In the genomic region with DNA sequence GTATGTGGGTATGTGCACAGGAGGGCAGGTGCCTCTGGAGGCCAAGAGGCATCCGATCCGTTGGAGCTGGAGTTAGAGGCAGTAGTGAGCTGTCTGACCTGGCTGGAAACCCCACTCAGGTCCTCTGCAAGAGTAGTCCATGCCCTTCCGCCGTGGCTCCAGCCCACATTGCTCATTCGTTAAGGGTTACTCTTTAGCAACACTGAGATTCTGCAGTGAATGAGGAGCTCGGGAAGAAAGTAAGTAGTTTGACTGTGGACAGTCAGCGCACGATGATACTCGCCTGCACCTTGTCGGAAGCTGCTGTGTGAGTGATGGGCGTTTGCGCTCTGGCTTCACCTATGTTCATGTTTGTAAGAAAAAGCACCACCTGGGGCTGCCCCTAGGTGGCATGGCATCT, we compare ENCODE assay signal across 15 mouse cellular contexts. TPM values are rescaled to one million over a fixed set of nuclear protein-coding genes. Genes with fewer than 3 reads are reported as not detected.
DNase-seq lines count a peak whose midpoint lies in the region; ATAC-seq and TF ChIP-seq lines count a peak whose summit lies in the region.
"Had no signal": no experiment of that assay in that cellular context is flagged by ENCODE, and none has a peak within 500 bp of the region (broad histone marks: within the 10 kb centered on the region; RNA-seq: fewer than 3 reads in every experiment).

No protein-coding gene starts in this region.

- H3K27me3 ChIP-seq in intestine, postnatal 0 days (replicated peaks; ENCODE audit: control insufficient read depth, insufficient read depth, low read length): no peaks in the 10 kb centered on the region
- no peaks in the 10 kb centered on the region for H3K27me3 ChIP-seq in intestine, embryonic 16.5 days (replicated peaks; ENCODE audit: control insufficient read depth, insufficient read depth, low read length)
- no peaks in the 10 kb centered on the region for H3K27me3 ChIP-seq in liver, embryonic 14.5 days (ENCODE audit: control insufficient read depth, insufficient read depth, low read length)
- no peaks in the 10 kb centered on the region for H3K27me3 ChIP-seq in MEL (ENCODE audit: control insufficient read depth in 1 of 2, insufficient read depth in 2 of 2, low read length in 2 of 2)
- no peaks in the 10 kb centered on the region for H3K27me3 ChIP-seq in kidney, postnatal 0 days (ENCODE audit: insufficient read depth, low read length)
- no peaks in the 10 kb centered on the region for H3K27me3 ChIP-seq in forebrain, embryonic 12.5 days
- H3K27me3 ChIP-seq: embryonic facial prominence, embryonic 13.5 days; limb, embryonic 12.5 days; midbrain, embryonic 15.5 days had no signal

- TF ChIP-seq RAD21 in MEL (IDR thresholded peaks at IDR 0.05; ENCODE audit: low read depth, low read length): no peak

- TF ChIP-seq CTCF in intestine, postnatal 0 days (IDR thresholded peaks at IDR 0.05; ENCODE audit: low read depth): peak; percentile 40
- peak; percentile 25; the same call in 1 of the 2 replicates for TF ChIP-seq CTCF in liver, embryonic 14.5 days (IDR thresholded peaks at IDR 0.05; ENCODE audit: low read depth)
- TF ChIP-seq CTCF in MEL (IDR thresholded peaks at IDR 0.05 in 2 of 3, conservative IDR thresholded peaks at IDR 0.05 in 1 of 3; ENCODE audit: control insufficient read depth in 1 of 3, insufficient read depth in 1 of 3, low read depth in 2 of 3, low read length in 3 of 3, poor library complexity in 1 of 3, severe bottlenecking in 1 of 3): 0 out of 6 replicates have a peak, but pooled peaks of 2 of the 3 experiments have one; percentile 8 to 9
- TF ChIP-seq CTCF in kidney, postnatal 0 days (IDR thresholded peaks at IDR 0.05; ENCODE audit: low read depth): peak; percentile 38

- H3K36me3 ChIP-seq in intestine, postnatal 0 days (ENCODE audit: control insufficient read depth, insufficient read depth): peaks cover 9% of the 10 kb centered on the region; the same call in 1 of the 2 replicates
- H3K36me3 ChIP-seq in intestine, embryonic 16.5 days (ENCODE audit: control insufficient read depth, insufficient read depth, low read length): no peaks in the 10 kb centered on the region
- H3K36me3 ChIP-seq in liver, embryonic 14.5 days (replicated peaks; ENCODE audit: control insufficient read depth, insufficient read depth, low read depth): no peaks in the 10 kb centered on the region
- no peaks in the 10 kb centered on the region for H3K36me3 ChIP-seq in MEL (ENCODE audit: control insufficient read depth in 1 of 2, insufficient read depth in 2 of 2, low read length in 2 of 2)
- H3K36me3 ChIP-seq in kidney, postnatal 0 days (ENCODE audit: insufficient read depth, low read length): no peaks in the 10 kb centered on the region
- H3K36me3 ChIP-seq in forebrain, embryonic 12.5 days (replicated peaks): no peaks in the 10 kb centered on the region
- H3K36me3 ChIP-seq: embryonic facial prominence, embryonic 13.5 days; forebrain, embryonic 10.5 days; limb, embryonic 12.5 days; midbrain, embryonic 15.5 days had no signal

- 83% methylated on average over 12 of the region's 12 CpGs for WGBS in intestine, postnatal 0 days
- 86% methylated on average over 12 of the region's 12 CpGs for WGBS in intestine, embryonic 16.5 days
- WGBS in liver, embryonic 14.5 days (ENCODE audit: insufficient replicate concordance): 73% methylated on average over 12 of the region's 12 CpGs
- WGBS in kidney, postnatal 0 days: 76% methylated on average over 12 of the region's 12 CpGs
- 84% methylated on average over 12 of the region's 12 CpGs for WGBS in forebrain, embryonic 12.5 days

- H3K79me2 ChIP-seq in MEL (ENCODE audit: control insufficient read depth, insufficient read depth, low read length, poor library complexity): no peaks in the 10 kb centered on the region

- no peak overlapping the region for H3K4me2 ChIP-seq in intestine, postnatal 0 days (replicated peaks; ENCODE audit: low read depth)
- H3K4me2 ChIP-seq in intestine, embryonic 16.5 days (ENCODE audit: low read depth, low read length): no peak overlapping the region
- no peak overlapping the region for H3K4me2 ChIP-seq in liver, embryonic 14.5 days (ENCODE audit: low read depth)
- no peak overlapping the region for H3K4me2 ChIP-seq in kidney, postnatal 0 days (ENCODE audit: low read length)
- no peak overlapping the region for H3K4me2 ChIP-seq in forebrain, embryonic 12.5 days
- H3K4me2 ChIP-seq: embryonic facial prominence, embryonic 13.5 days; limb, embryonic 12.5 days; midbrain, embryonic 15.5 days had no signal

- ATAC-seq in intestine, postnatal 0 days: no peak
- no peak for ATAC-seq in intestine, embryonic 16.5 days
- ATAC-seq in liver, embryonic 14.5 days (ENCODE audit: insufficient read depth): no peak
- ATAC-seq in kidney, postnatal 0 days (replicated peaks; ENCODE audit: low FRiP score, low read depth): no peak
- ATAC-seq in forebrain, embryonic 12.5 days (ENCODE audit: low FRiP score): no peak
- ATAC-seq: midbrain, embryonic 15.5 days had no signal

- no peaks in the 10 kb centered on the region for H3K9me3 ChIP-seq in intestine, postnatal 0 days (ENCODE audit: control insufficient read depth)
- H3K9me3 ChIP-seq in intestine, embryonic 16.5 days (ENCODE audit: control insufficient read depth, low read length): no peaks in the 10 kb centered on the region
- H3K9me3 ChIP-seq in liver, embryonic 14.5 days (ENCODE audit: control insufficient read depth, low read length): no peaks in the 10 kb centered on the region
- no peaks in the 10 kb centered on the region for H3K9me3 ChIP-seq in MEL (replicated peaks; ENCODE audit: insufficient read depth, low read length)
- no peaks in the 10 kb centered on the region for H3K9me3 ChIP-seq in kidney, postnatal 0 days (replicated peaks; ENCODE audit: low read length)
- no peaks in the 10 kb centered on the region for H3K9me3 ChIP-seq in forebrain, embryonic 12.5 days
- H3K9me3 ChIP-seq: embryonic facial prominence, embryonic 13.5 days; forebrain, embryonic 10.5 days; limb, embryonic 12.5 days; midbrain, embryonic 15.5 days had no signal

- H3K4me3 ChIP-seq in intestine, postnatal 0 days (ENCODE audit: low read depth, low read length): no peak overlapping the region
- no peak overlapping the region for H3K4me3 ChIP-seq in intestine, embryonic 16.5 days (ENCODE audit: low read length)
- no peak overlapping the region for H3K4me3 ChIP-seq in liver, embryonic 14.5 days (ENCODE audit: insufficient read depth in 1 of 2, low read depth in 2 of 2, low read length in 2 of 2)
- H3K4me3 ChIP-seq in MEL (ENCODE audit: control insufficient read depth in 1 of 2, insufficient read depth in 1 of 2, low read depth in 2 of 2, low read length in 2 of 2): no peak overlapping the region
- no peak overlapping the region for H3K4me3 ChIP-seq in kidney, postnatal 0 days (replicated peaks; ENCODE audit: low read depth, low read length)
- no peak overlapping the region for H3K4me3 ChIP-seq in forebrain, embryonic 12.5 days (replicated peaks)
- H3K4me3 ChIP-seq: embryonic facial prominence, embryonic 13.5 days; forebrain, embryonic 10.5 days; limb, embryonic 12.5 days; midbrain, embryonic 15.5 days had no signal

- DNase-seq in liver, embryonic 14.5 days (ENCODE audit: low read depth in 3 of 3, low spot score in 3 of 3): no peak
- DNase-seq in liver (no peak), MEL (ENCODE audit: low read depth, low spot score) (no peak)
- DNase-seq in kidney, postnatal 0 days (ENCODE audit: low spot score): no peak
- DNase-seq: adrenal gland, postnatal 36 days; cerebellum, adult 9-10 months; gastrocnemius, postnatal 10 days; lung, adult 2 months had no signal

- no peak overlapping the region for H3K9ac ChIP-seq in intestine, postnatal 0 days (ENCODE audit: low read depth, low read length)
- H3K9ac ChIP-seq in intestine, embryonic 16.5 days (ENCODE audit: low read depth, low read length): no peak overlapping the region
- no peak overlapping the region for H3K9ac ChIP-seq in liver, embryonic 14.5 days (replicated peaks)
- no peak overlapping the region for H3K9ac ChIP-seq in MEL (ENCODE audit: control insufficient read depth, low read depth, low read length, poor library complexity, severe bottlenecking)
- H3K9ac ChIP-seq in kidney, postnatal 0 days (ENCODE audit: low read depth, low read length): no peak overlapping the region
- no peak overlapping the region for H3K9ac ChIP-seq in forebrain, embryonic 12.5 days
- H3K9ac ChIP-seq: embryonic facial prominence, embryonic 13.5 days; limb, embryonic 12.5 days; midbrain, embryonic 15.5 days had no signal

- H3K27ac ChIP-seq in intestine, postnatal 0 days (ENCODE audit: low read depth, low read length): no peak overlapping the region
- no peak overlapping the region for H3K27ac ChIP-seq in intestine, embryonic 16.5 days (ENCODE audit: low read length)
- H3K27ac ChIP-seq in liver, embryonic 14.5 days: no peak overlapping the region
- H3K27ac ChIP-seq in MEL (ENCODE audit: control insufficient read depth, low read depth, low read length): no peak overlapping the region
- peak overlapping the region; percentile 77 for H3K27ac ChIP-seq in kidney, postnatal 0 days
- no peak overlapping the region for H3K27ac ChIP-seq in forebrain, embryonic 12.5 days
- H3K27ac ChIP-seq: embryonic facial prominence, embryonic 13.5 days; forebrain, embryonic 10.5 days; limb, embryonic 12.5 days; midbrain, embryonic 15.5 days had no signal

- no peak for TF ChIP-seq EP300 in liver, embryonic 14.5 days (IDR thresholded peaks at IDR 0.05; ENCODE audit: low read depth)
- no peak for TF ChIP-seq EP300 in MEL (IDR thresholded peaks at IDR 0.05; ENCODE audit: low read depth in 1 of 2, low read length in 2 of 2)

- TF ChIP-seq POLR2A in MEL (IDR thresholded peaks at IDR 0.05; ENCODE audit: control insufficient read depth in 1 of 2, insufficient read depth in 1 of 2, low read depth in 1 of 2, low read length in 2 of 2, poor library complexity in 1 of 2): no peak

- H3K4me1 ChIP-seq in intestine, postnatal 0 days (replicated peaks; ENCODE audit: control insufficient read depth, insufficient read depth, low read length): peaks cover 11% of the 10 kb centered on the region; the same call in 1 of the 2 replicates
- H3K4me1 ChIP-seq in intestine, embryonic 16.5 days (ENCODE audit: control insufficient read depth, insufficient read depth, low read length): peaks cover 17% of the 10 kb centered on the region
- peaks cover 0 to 6% of the 10 kb centered on the region in 2 experiments; a peak in 1 of 4 replicates for H3K4me1 ChIP-seq in liver, embryonic 14.5 days (replicated peaks; ENCODE audit: control insufficient read depth in 2 of 2, insufficient read depth in 2 of 2, low read length in 1 of 2)
- no peaks in the 10 kb centered on the region for H3K4me1 ChIP-seq in MEL (ENCODE audit: control insufficient read depth in 1 of 2, insufficient read depth in 2 of 2, low read length in 2 of 2)
- H3K4me1 ChIP-seq in kidney, postnatal 0 days (replicated peaks; ENCODE audit: insufficient read depth, low read length): no peaks in the 10 kb centered on the region
- H3K4me1 ChIP-seq in forebrain, embryonic 12.5 days: no peaks in the 10 kb centered on the region
- H3K4me1 ChIP-seq: embryonic facial prominence, embryonic 13.5 days; limb, embryonic 12.5 days; midbrain, embryonic 15.5 days had no signal

RNA-seq across cellular contexts. Expression of a gene that starts 17.0 kb away (rescaled TPM):
- polyA plus RNA-seq in intestine, postnatal 0 days (2015; fragmentation: Nextera tagmentation; extraction: Ambion mirVana): 121 and 130 TPM in 2 replicates
- polyA plus RNA-seq in intestine, embryonic 16.5 days (2015; fragmentation: Nextera tagmentation; extraction: Ambion mirVana): 72.2 and 109 TPM in 2 replicates
- polyA plus RNA-seq in liver, embryonic 14.5 days (2012; rRNA removed): 0.34 and 0.45 TPM in 2 replicates
- polyA plus RNA-seq in liver, embryonic 14.5 days (2014; fragmentation: Nextera tagmentation; extraction: Ambion mirVana): 0.65 and 0.86 TPM in 2 replicates
- 0.08 and 0.10 TPM in 2 replicates for total RNA-seq in MEL (2012; rRNA removed)
- under 1 TPM in 1 of 2 experiments, not detected in 1; 0.08 TPM for polyA plus RNA-seq in MEL (2012; ENCODE audit: insufficient read depth in 1 of 2, insufficient read length in 2 of 2, low read depth in 1 of 2, low replicate concordance in 2 of 2, missing spikeins in 1 of 2)
- 76.9 and 88.8 TPM in 2 replicates for polyA plus RNA-seq in kidney, postnatal 0 days (2015; fragmentation: Nextera tagmentation; extraction: Ambion mirVana)
- 0.28 and 0.31 TPM in 2 replicates for polyA plus RNA-seq in forebrain, embryonic 12.5 days (2016; fragmentation: Nextera tagmentation; extraction: Ambion mirVana)

RNA-seq across cellular contexts. Expression of a gene that starts 44.9 kb away (rescaled TPM):
- 13.7 and 13.8 TPM in 2 replicates for polyA plus RNA-seq in intestine, postnatal 0 days (2015; fragmentation: Nextera tagmentation; extraction: Ambion mirVana)
- 26.4 and 29.8 TPM in 2 replicates for polyA plus RNA-seq in intestine, embryonic 16.5 days (2015; fragmentation: Nextera tagmentation; extraction: Ambion mirVana)
- polyA plus RNA-seq in liver, embryonic 14.5 days (2012; rRNA removed): 5.7 and 7.2 TPM in 2 replicates
- polyA plus RNA-seq in liver, embryonic 14.5 days (2014; fragmentation: Nextera tagmentation; extraction: Ambion mirVana): 6.5 and 7.5 TPM in 2 replicates
- 12.2 and 12.6 TPM in 2 replicates for total RNA-seq in MEL (2012; rRNA removed)
- 10 to 100 TPM in 1 of 2 experiments, not detected in 1; 23.2 TPM for polyA plus RNA-seq in MEL (2012; ENCODE audit: insufficient read depth in 1 of 2, insufficient read length in 2 of 2, low read depth in 1 of 2, low replicate concordance in 2 of 2, missing spikeins in 1 of 2)
- 25.8 and 26.2 TPM in 2 replicates for polyA plus RNA-seq in kidney, postnatal 0 days (2015; fragmentation: Nextera tagmentation; extraction: Ambion mirVana)
- 47.2 and 51.7 TPM in 2 replicates for polyA plus RNA-seq in forebrain, embryonic 12.5 days (2016; fragmentation: Nextera tagmentation; extraction: Ambion mirVana)

RNA-seq across cellular contexts. Expression of a gene that starts 45.2 kb away (rescaled TPM):
- 7.7 and 9.2 TPM in 2 replicates for polyA plus RNA-seq in intestine, postnatal 0 days (2015; fragmentation: Nextera tagmentation; extraction: Ambion mirVana)
- 15.3 and 16.4 TPM in 2 replicates for polyA plus RNA-seq in intestine, embryonic 16.5 days (2015; fragmentation: Nextera tagmentation; extraction: Ambion mirVana)
- 0.76 and 0.77 TPM in 2 replicates for polyA plus RNA-seq in liver, embryonic 14.5 days (2012; rRNA removed)
- polyA plus RNA-seq in liver, embryonic 14.5 days (2014; fragmentation: Nextera tagmentation; extraction: Ambion mirVana): 3.0 and 3.6 TPM in 2 replicates
- 1.6 and 2.2 TPM in 2 replicates for total RNA-seq in MEL (2012; rRNA removed)
- polyA plus RNA-seq in MEL (2012; ENCODE audit: insufficient read depth in 1 of 2, insufficient read length in 2 of 2, low read depth in 1 of 2, low replicate concordance in 2 of 2, missing spikeins in 1 of 2): 1 to 10 TPM in 1 of 2 experiments, not detected in 1; 5.9 TPM
- polyA plus RNA-seq in kidney, postnatal 0 days (2015; fragmentation: Nextera tagmentation; extraction: Ambion mirVana): 14.4 and 15.7 TPM in 2 replicates
- polyA plus RNA-seq in forebrain, embryonic 12.5 days (2016; fragmentation: Nextera tagmentation; extraction: Ambion mirVana): 13.7 and 16.0 TPM in 2 replicates

Comparison
In these comparisons a context has a peak if more than half of its experiments do, and no peak if none do; other contexts are left out.
1. RNA of a gene that starts 17.0 kb away (polyA plus RNA-seq): 121 to 130 TPM in intestine, postnatal 0 days, 76.9 to 88.8 TPM in kidney, postnatal 0 days and 72.2 to 109 TPM in intestine, embryonic 16.5 days; 0.34 to 0.86 TPM in liver, embryonic 14.5 days, 0.28 to 0.31 TPM in forebrain, embryonic 12.5 days and 0.08 TPM in MEL; every median in the first group is over 10 times any median in the second.
2. Peak in every context shown above with its lines, with median percentiles within 50 percentile points of each other: CTCF ChIP-seq.